In genomic region chr12:110888606-110889005, GRCm38 (mm10) we compare ENCODE assay signal across 7 mouse cellular contexts. TPM values are rescaled to one million over a fixed set of nuclear protein-coding genes. Genes with fewer than 3 reads are reported as not detected.
DNase-seq lines count a peak whose midpoint lies in the region; ATAC-seq and TF ChIP-seq lines count a peak whose summit lies in the region.

No protein-coding gene starts in this region.

- no peaks in the 10 kb centered on the region for H3K27me3 ChIP-seq in forebrain, embryonic 12.5 days
- no peaks in the 10 kb centered on the region for H3K27me3 ChIP-seq in liver, embryonic 16.5 days (ENCODE audit: control insufficient read depth, insufficient read depth, low read depth, low read length)
- H3K27me3 ChIP-seq in stomach, postnatal 0 days (ENCODE audit: control insufficient read depth, insufficient read depth, low read length), result no peaks in the 10 kb centered on the region

- no peaks in the 10 kb centered on the region for H3K9me3 ChIP-seq in forebrain, embryonic 12.5 days
- no peaks in the 10 kb centered on the region for H3K9me3 ChIP-seq in liver, embryonic 16.5 days (replicated peaks; ENCODE audit: control insufficient read depth, low read length)
- no peaks in the 10 kb centered on the region for H3K9me3 ChIP-seq in stomach, postnatal 0 days (ENCODE audit: control insufficient read depth, low read length)

- under 1% methylated on average over 25 of the region's 25 CpGs for WGBS in lung, adult 2 months
- WGBS in forebrain, embryonic 12.5 days, result 1% methylated on average over 25 of the region's 25 CpGs
- 0% methylated on average over 25 of the region's 25 CpGs for WGBS in liver, embryonic 16.5 days (ENCODE audit: insufficient replicate concordance)
- 0% methylated on average over 25 of the region's 25 CpGs for WGBS in stomach, postnatal 0 days

- TF ChIP-seq POLR2A in lung, adult 2 months (IDR thresholded peaks at IDR 0.05; ENCODE audit: borderline replicate concordance, extremely low read depth, low read depth, low read length), result no peak
- TF ChIP-seq POLR2A in bone marrow macrophage, adult 2 months (IDR thresholded peaks at IDR 0.05; ENCODE audit: borderline replicate concordance, low read depth, low read length), result no peak

- H3K36me3 ChIP-seq in forebrain, embryonic 12.5 days (replicated peaks), result peaks cover 9% of the 10 kb centered on the region
- no peaks in the 10 kb centered on the region for H3K36me3 ChIP-seq in liver, embryonic 16.5 days (ENCODE audit: control insufficient read depth, insufficient read depth)
- H3K36me3 ChIP-seq in stomach, postnatal 0 days (ENCODE audit: control insufficient read depth, insufficient read depth, low read length), result no peaks in the 10 kb centered on the region

- peak overlapping the region; percentile 87 for H3K4me2 ChIP-seq in forebrain, embryonic 12.5 days
- peak overlapping the region; percentile 97 for H3K4me2 ChIP-seq in liver, embryonic 16.5 days (ENCODE audit: low read depth, low read length)
- H3K4me2 ChIP-seq in stomach, postnatal 0 days (replicated peaks; ENCODE audit: low read depth), result peak overlapping the region; percentile 86

- peak overlapping the region; percentile 65 for H3K4me3 ChIP-seq in lung, adult 2 months (replicated peaks; ENCODE audit: extremely low read depth, low read depth, low read length)
- H3K4me3 ChIP-seq in bone marrow macrophage, adult 2 months (ENCODE audit: insufficient read depth, low read length), result peak overlapping the region; percentile 85
- peak overlapping the region; percentile 86 for H3K4me3 ChIP-seq in forebrain, embryonic 12.5 days (replicated peaks)
- peak overlapping the region; percentile 71 for H3K4me3 ChIP-seq in liver, embryonic 16.5 days (ENCODE audit: low read depth, low read length)
- H3K4me3 ChIP-seq in stomach, postnatal 0 days (ENCODE audit: low read depth, low read length), result peak overlapping the region; percentile 75

- DNase-seq in lung, adult 2 months, result no peak
- DNase-seq in lung, postnatal 14 days, result no peak
- no peak for DNase-seq in stomach, postnatal 0 days (ENCODE audit: low spot score)
- no peak for DNase-seq in ovary, postnatal 10 days (ENCODE audit: low spot score)

- TF ChIP-seq CTCF in lung, adult 2 months (IDR thresholded peaks at IDR 0.05; ENCODE audit: insufficient read depth, low read length), result no peak
- TF ChIP-seq CTCF in bone marrow macrophage, adult 2 months (IDR thresholded peaks at IDR 0.05; ENCODE audit: low read depth, low read length), result no peak
- no peak for TF ChIP-seq CTCF in stomach, postnatal 0 days (IDR thresholded peaks at IDR 0.05; ENCODE audit: low read depth)

- no peak for ATAC-seq in forebrain, embryonic 12.5 days (ENCODE audit: low FRiP score)
- ATAC-seq in liver, embryonic 16.5 days (ENCODE audit: low read depth), result peak; percentile 9
- ATAC-seq in stomach, postnatal 0 days (ENCODE audit: low FRiP score, low TSS enrichment), result no peak

- peaks cover 8% of the 10 kb centered on the region; the same call in 1 of the 2 replicates for H3K4me1 ChIP-seq in lung, adult 2 months (ENCODE audit: control insufficient read depth, insufficient read depth, low read length)
- H3K4me1 ChIP-seq in bone marrow macrophage, adult 2 months (ENCODE audit: control insufficient read depth, insufficient read depth, low read length), result peaks cover 14% of the 10 kb centered on the region
- peaks cover 23% of the 10 kb centered on the region for H3K4me1 ChIP-seq in forebrain, embryonic 12.5 days
- peaks cover 37% of the 10 kb centered on the region for H3K4me1 ChIP-seq in liver, embryonic 16.5 days (ENCODE audit: control insufficient read depth, low read depth, low read length)
- H3K4me1 ChIP-seq in stomach, postnatal 0 days (replicated peaks; ENCODE audit: control insufficient read depth, insufficient read depth), result 0 out of 2 replicates have a peak, but pooled peaks cover 2% of the 10 kb centered on the region

- H3K9ac ChIP-seq in forebrain, embryonic 12.5 days, result peak overlapping the region; percentile 85
- peak overlapping the region; percentile 71 for H3K9ac ChIP-seq in liver, embryonic 16.5 days (ENCODE audit: low read depth, low read length)
- H3K9ac ChIP-seq in stomach, postnatal 0 days (ENCODE audit: low read length), result peak overlapping the region; percentile 72

- H3K27ac ChIP-seq in bone marrow macrophage, adult 2 months (ENCODE audit: insufficient read depth, low read depth, low read length), result 0 out of 2 replicates have a peak overlapping the region, but pooled peaks have one; percentile 1
- H3K27ac ChIP-seq in forebrain, embryonic 12.5 days, result peak overlapping the region; percentile 8; the same call in 1 of the 2 replicates
- H3K27ac ChIP-seq in liver, embryonic 16.5 days (ENCODE audit: low read length), result peak overlapping the region; percentile 50
- no peak overlapping the region for H3K27ac ChIP-seq in stomach, postnatal 0 days (replicated peaks)

- no peak for TF ChIP-seq EP300 in stomach, postnatal 0 days (optimal IDR thresholded peaks at IDR 0.05)

RNA-seq across cellular contexts. Expression of gene Cinp, which starts 0.3 kb away (rescaled TPM):
- polyA plus RNA-seq in lung, adult 2 months (2012; rRNA removed), result 30.2 and 34.8 TPM in 2 replicates
- 30.8 and 35.7 TPM in 2 replicates for polyA plus RNA-seq in bone marrow macrophage, adult 2 months (2012; ENCODE audit: insufficient read depth, insufficient read length, missing spikeins)
- 67.3 and 77.2 TPM in 2 replicates for polyA plus RNA-seq in forebrain, embryonic 12.5 days (2016; fragmentation: Nextera tagmentation; extraction: Ambion mirVana)
- polyA plus RNA-seq in liver, embryonic 16.5 days (2015; fragmentation: Nextera tagmentation; extraction: Ambion mirVana), result 49.1 and 49.3 TPM in 2 replicates
- 42.5 and 43.8 TPM in 2 replicates for polyA plus RNA-seq in stomach, postnatal 0 days (2015; fragmentation: Nextera tagmentation; extraction: Ambion mirVana)

RNA-seq across cellular contexts. Expression of gene Tecpr2, which starts 0.5 kb away (rescaled TPM):
- polyA plus RNA-seq in lung, adult 2 months (2012; rRNA removed), result 5.2 and 5.3 TPM in 2 replicates
- 6.6 and 6.8 TPM in 2 replicates for polyA plus RNA-seq in bone marrow macrophage, adult 2 months (2012; ENCODE audit: insufficient read depth, insufficient read length, missing spikeins)
- polyA plus RNA-seq in forebrain, embryonic 12.5 days (2016; fragmentation: Nextera tagmentation; extraction: Ambion mirVana), result 8.3 and 8.8 TPM in 2 replicates
- 1.7 and 2.1 TPM in 2 replicates for polyA plus RNA-seq in liver, embryonic 16.5 days (2015; fragmentation: Nextera tagmentation; extraction: Ambion mirVana)
- polyA plus RNA-seq in stomach, postnatal 0 days (2015; fragmentation: Nextera tagmentation; extraction: Ambion mirVana), result 1.1 and 1.2 TPM in 2 replicates

RNA-seq across cellular contexts. Expression of gene Zfp839, which starts 38.6 kb away (rescaled TPM):
- polyA plus RNA-seq in lung, adult 2 months (2012; rRNA removed), result 5.2 and 5.7 TPM in 2 replicates
- polyA plus RNA-seq in bone marrow macrophage, adult 2 months (2012; ENCODE audit: insufficient read depth, insufficient read length, missing spikeins), result 10.9 and 12.7 TPM in 2 replicates
- polyA plus RNA-seq in forebrain, embryonic 12.5 days (2016; fragmentation: Nextera tagmentation; extraction: Ambion mirVana), result 4.8 and 5.0 TPM in 2 replicates
- 1.4 and 1.5 TPM in 2 replicates for polyA plus RNA-seq in liver, embryonic 16.5 days (2015; fragmentation: Nextera tagmentation; extraction: Ambion mirVana)
- 2.3 and 2.5 TPM in 2 replicates for polyA plus RNA-seq in stomach, postnatal 0 days (2015; fragmentation: Nextera tagmentation; extraction: Ambion mirVana)

RNA-seq across cellular contexts. Expression of gene Mok, which starts 47.9 kb away (rescaled TPM):
- polyA plus RNA-seq in lung, adult 2 months (2012; rRNA removed), result 4.2 and 4.7 TPM in 2 replicates
- 5.4 and 5.7 TPM in 2 replicates for polyA plus RNA-seq in bone marrow macrophage, adult 2 months (2012; ENCODE audit: insufficient read depth, insufficient read length, missing spikeins)
- 11.4 and 11.6 TPM in 2 replicates for polyA plus RNA-seq in forebrain, embryonic 12.5 days (2016; fragmentation: Nextera tagmentation; extraction: Ambion mirVana)
- 0.27 and 0.34 TPM in 2 replicates for polyA plus RNA-seq in liver, embryonic 16.5 days (2015; fragmentation: Nextera tagmentation; extraction: Ambion mirVana)
- 0.95 and 0.97 TPM in 2 replicates for polyA plus RNA-seq in stomach, postnatal 0 days (2015; fragmentation: Nextera tagmentation; extraction: Ambion mirVana)
